Mouse (Mus musculus) megakaryocyte, embryonic 14.5 days (primary cell): ENCODE data around the gene Dio1.

Experiments
- FLI1 ChIP-seq: IDR thresholded peaks from 2 replicates; pipeline ENCODE4 v1.6.1; 2012; ENCODE audit warnings: low read length, inconsistent platforms, mixed read lengths
- GATA1 ChIP-seq: IDR thresholded peaks from 3 replicates; pipeline ENCODE4 v1.6.1; 2012; ENCODE audit warnings: mixed read lengths, low read length, inconsistent platforms, borderline replicate concordance

DNA sequence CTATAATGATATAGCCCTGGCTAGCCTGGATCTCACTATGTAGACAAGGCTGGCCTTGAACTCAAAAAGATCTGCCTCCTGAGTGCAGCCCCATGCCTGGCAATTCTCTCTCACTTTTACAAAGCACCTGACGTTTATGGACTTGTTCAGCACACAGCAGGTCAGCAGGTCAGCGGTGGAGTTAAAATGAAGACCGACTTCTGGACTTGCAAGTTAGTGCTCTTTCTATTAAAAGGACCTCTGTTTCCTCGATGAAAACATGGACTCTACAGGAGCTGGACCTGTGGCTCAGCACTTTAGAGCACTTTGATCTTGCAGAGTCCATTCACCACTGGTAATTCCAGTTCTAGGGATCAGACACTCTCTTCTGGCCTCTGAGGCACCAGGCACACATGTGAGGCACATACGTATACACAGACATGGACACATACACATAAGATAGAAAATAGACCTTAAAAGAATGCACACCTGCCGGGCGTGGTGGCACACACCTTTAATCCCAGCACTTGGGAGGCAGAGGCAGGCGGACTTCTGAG lies 8.8 kb downstream of the Dio1 start:
- TF ChIP-seq FLI1: no peak
- no peak for TF ChIP-seq GATA1
